Mouse (Mus musculus): Measurements from ENCODE around the gene Macrod2. TPM values are rescaled to one million over a fixed set of nuclear protein-coding genes. Genes with fewer than 3 reads are reported as not detected.

The Macrod2 gene
- total and polyA plus RNA-seq, 2 experiments from 2014 or later, result 49.7 to 80.7 TPM

DNA sequence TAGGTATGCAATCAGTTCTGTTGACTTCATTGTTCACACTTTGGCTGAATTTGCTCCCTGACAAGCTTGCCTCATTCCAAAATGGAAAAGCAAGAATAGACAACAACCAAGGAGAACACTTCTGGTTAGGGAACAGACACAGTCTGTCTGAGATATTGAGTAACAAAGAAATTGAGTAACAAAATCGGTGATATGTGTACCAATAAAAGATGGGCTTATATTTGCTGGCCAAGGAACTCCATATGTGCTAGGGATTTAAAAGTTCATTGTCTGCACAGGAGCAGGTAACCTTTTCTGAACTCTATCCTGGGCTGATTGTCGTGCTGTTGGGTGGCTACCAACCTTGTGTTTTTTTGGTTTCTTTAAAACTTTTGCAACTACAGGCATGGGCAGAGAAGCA is 817.2 kb downstream of the Macrod2 start:
- Histone ChIP-seq H3K9me3 (ENCODE audit: low read length) (no peaks in the 10 kb centered on the region), H3K27ac (ENCODE audit: low read depth, low read length) (no peak overlapping the region), H3K4me2 (ENCODE audit: low read depth) (no peak overlapping the region), H3K9ac (no peak overlapping the region), H3K4me1 (ENCODE audit: insufficient read depth) (no peaks in the 10 kb centered on the region), H3K27me3 (ENCODE audit: insufficient read depth, low read length) (no peaks in the 10 kb centered on the region), H3K36me3 (ENCODE audit: insufficient read depth) (no peaks in the 10 kb centered on the region), H3K4me3 (ENCODE audit: low read depth, low read length) (no peak overlapping the region)
- ATAC-seq (no peak), DNase-seq (no peak)
- WGBS, result 88% methylated on average over 2 of the region's 2 CpGs
- no peak for TF ChIP-seq CTCF (IDR thresholded peaks at IDR 0.05; ENCODE audit: low read depth)

GRCm38 (mm10) chr2:141217490-141217889 is 822.4 kb downstream of the Macrod2 start:
- DNase-seq, result peak; percentile 12
- Histone ChIP-seq H3K4me1 (ENCODE audit: insufficient read depth) (no peaks in the 10 kb centered on the region), H3K9ac (no peak overlapping the region), H3K27me3 (ENCODE audit: insufficient read depth, low read length) (no peaks in the 10 kb centered on the region), H3K4me2 (ENCODE audit: low read depth) (no peak overlapping the region), H3K36me3 (ENCODE audit: insufficient read depth) (no peaks in the 10 kb centered on the region), H3K27ac (ENCODE audit: low read depth, low read length) (no peak overlapping the region), H3K4me3 (ENCODE audit: low read depth, low read length) (no peak overlapping the region), H3K9me3 (ENCODE audit: low read length) (peaks cover 6% of the 10 kb centered on the region; the same call in 1 of the 2 replicates)
- no peak for ATAC-seq
- 21% methylated on average over 2 of the region's 2 CpGs for WGBS
- no peak for TF ChIP-seq CTCF (IDR thresholded peaks at IDR 0.05; ENCODE audit: low read depth)

DNA sequence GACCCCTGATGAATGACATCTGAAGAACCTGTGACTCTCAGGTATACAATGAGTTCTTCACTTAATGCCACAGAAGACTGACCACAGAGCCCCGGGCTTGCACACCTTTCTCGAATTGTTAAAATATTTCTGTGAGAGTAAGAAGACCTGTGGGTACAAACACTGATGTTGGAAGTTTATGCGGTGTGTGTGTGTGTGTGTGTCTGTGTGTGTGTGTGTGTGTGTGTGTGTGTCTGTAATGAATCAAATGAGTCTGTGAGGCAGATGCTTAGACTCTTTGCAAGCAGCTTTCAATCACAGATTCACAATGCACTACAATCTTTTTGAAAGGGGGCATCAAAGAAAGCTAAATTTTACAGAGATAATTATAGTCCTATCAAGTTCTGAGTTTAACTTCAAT is 822.8 kb downstream of the Macrod2 start:
- no peak for TF ChIP-seq CTCF (IDR thresholded peaks at IDR 0.05; ENCODE audit: low read depth)
- H3K9me3 ChIP-seq (ENCODE audit: low read length), result peaks cover 6% of the 10 kb centered on the region; the same call in 1 of the 2 replicates
- no peak overlapping the region for H3K4me3 ChIP-seq (ENCODE audit: low read depth, low read length)
- no peaks in the 10 kb centered on the region for H3K4me1 ChIP-seq (ENCODE audit: insufficient read depth)
- no peaks in the 10 kb centered on the region for H3K27me3 ChIP-seq (ENCODE audit: insufficient read depth, low read length)
- no peak overlapping the region for H3K9ac ChIP-seq
- DNase-seq (peak; percentile 5), ATAC-seq (no peak)
- H3K4me2 ChIP-seq (ENCODE audit: low read depth), result no peak overlapping the region
- 57% methylated on average over 3 of the region's 3 CpGs for WGBS
- no peaks in the 10 kb centered on the region for H3K36me3 ChIP-seq (ENCODE audit: insufficient read depth)
- H3K27ac ChIP-seq (ENCODE audit: low read depth, low read length), result no peak overlapping the region

DNA sequence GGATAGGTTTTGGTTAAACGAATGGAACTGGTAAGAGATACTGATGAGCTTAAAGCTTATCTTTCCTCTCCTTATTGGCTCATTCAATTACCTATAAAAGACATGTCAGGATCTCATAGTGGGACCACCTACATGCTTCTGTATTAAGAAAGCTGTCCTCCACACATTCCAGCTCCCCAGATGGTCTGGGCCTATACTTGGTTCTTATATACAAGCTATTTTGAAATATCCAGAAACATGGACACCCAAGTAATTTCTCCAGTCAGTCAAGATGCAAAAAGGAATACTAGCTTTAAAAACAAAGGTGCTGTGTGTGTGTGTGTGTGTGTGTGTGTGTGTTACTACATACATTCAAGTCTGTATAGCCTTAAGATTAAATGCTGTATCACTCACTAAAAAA is 833.7 kb downstream of the Macrod2 start:
- Histone ChIP-seq H3K27ac (ENCODE audit: low read depth, low read length) (no peak overlapping the region), H3K36me3 (ENCODE audit: insufficient read depth) (no peaks in the 10 kb centered on the region), H3K27me3 (ENCODE audit: insufficient read depth, low read length) (no peaks in the 10 kb centered on the region), H3K4me1 (ENCODE audit: insufficient read depth) (no peaks in the 10 kb centered on the region), H3K4me2 (ENCODE audit: low read depth) (no peak overlapping the region), H3K4me3 (ENCODE audit: low read depth, low read length) (no peak overlapping the region), H3K9ac (no peak overlapping the region), H3K9me3 (ENCODE audit: low read length) (no peaks in the 10 kb centered on the region)
- ATAC-seq (no peak), DNase-seq (no peak)
- no peak for TF ChIP-seq CTCF (IDR thresholded peaks at IDR 0.05; ENCODE audit: low read depth)
- WGBS, result 92% methylated on average over 1 of the region's 1 CpGs

DNA sequence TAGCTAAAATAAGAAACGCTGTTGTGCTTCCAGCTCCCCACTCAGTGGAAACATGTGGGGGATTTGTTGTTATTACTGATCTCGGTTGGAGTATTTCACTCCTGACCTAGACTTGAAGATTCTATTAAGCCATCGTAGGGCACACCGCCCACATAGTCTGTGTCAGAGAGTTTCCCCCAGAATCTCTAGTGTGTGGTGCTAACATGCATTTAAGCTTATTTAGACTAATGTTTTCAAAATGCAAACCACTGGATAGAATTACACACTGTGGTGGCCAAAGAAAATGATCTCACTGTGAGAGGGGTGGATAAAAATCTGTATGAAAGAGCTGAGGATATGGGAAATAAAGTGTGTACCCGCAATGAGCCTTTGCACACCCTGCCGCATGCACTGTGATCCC is 834.7 kb downstream of the Macrod2 start:
- no peak for DNase-seq
- Histone ChIP-seq H3K27me3 (ENCODE audit: insufficient read depth, low read length) (no peaks in the 10 kb centered on the region), H3K4me2 (ENCODE audit: low read depth) (no peak overlapping the region), H3K4me3 (ENCODE audit: low read depth, low read length) (no peak overlapping the region), H3K36me3 (ENCODE audit: insufficient read depth) (no peaks in the 10 kb centered on the region), H3K27ac (ENCODE audit: low read depth, low read length) (no peak overlapping the region), H3K9me3 (ENCODE audit: low read length) (no peaks in the 10 kb centered on the region), H3K9ac (no peak overlapping the region), H3K4me1 (ENCODE audit: insufficient read depth) (no peaks in the 10 kb centered on the region)
- WGBS, result 68% methylated on average over 6 of the region's 6 CpGs
- no peak for ATAC-seq
- no peak for TF ChIP-seq CTCF (IDR thresholded peaks at IDR 0.05; ENCODE audit: low read depth)

- no peak for TF ChIP-seq CTCF (IDR thresholded peaks at IDR 0.05; ENCODE audit: low read depth)
- Histone ChIP-seq H3K4me1 (ENCODE audit: insufficient read depth) (no peaks in the 10 kb centered on the region), H3K36me3 (ENCODE audit: insufficient read depth) (no peaks in the 10 kb centered on the region), H3K27ac (ENCODE audit: low read depth, low read length) (no peak overlapping the region), H3K9ac (no peak overlapping the region), H3K27me3 (ENCODE audit: insufficient read depth, low read length) (no peaks in the 10 kb centered on the region), H3K9me3 (ENCODE audit: low read length) (no peaks in the 10 kb centered on the region), H3K4me2 (ENCODE audit: low read depth) (no peak overlapping the region), H3K4me3 (ENCODE audit: low read depth, low read length) (no peak overlapping the region)
- DNase-seq (peak; percentile 54), ATAC-seq (peak; percentile 69)
- WGBS, result 26% methylated on average over 16 of the region's 16 CpGs
Observed at GRCm38 (mm10) chr2:141231011-141231668, 836.0 kb downstream of the Macrod2 start.

DNA sequence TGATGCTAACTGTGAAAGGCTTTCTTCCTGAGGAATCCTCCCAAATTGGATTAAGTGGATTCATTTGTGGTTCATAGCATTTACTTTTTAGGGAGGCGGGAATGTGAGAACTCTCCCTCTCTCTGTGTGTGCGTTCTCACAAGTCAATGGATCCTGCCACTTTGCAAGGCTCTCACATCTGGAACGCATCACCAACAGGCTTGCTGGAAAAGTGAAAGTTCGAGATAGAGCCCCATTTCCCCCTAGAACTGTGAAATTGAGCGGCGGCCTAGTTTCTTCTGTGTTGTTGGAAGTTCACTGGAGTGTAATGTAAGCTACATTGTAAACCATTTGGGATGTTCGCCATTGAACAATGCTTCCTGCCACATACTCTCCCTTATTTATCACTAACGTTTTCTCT is 839.2 kb downstream of the Macrod2 start:
- H3K4me1 ChIP-seq (ENCODE audit: insufficient read depth), result no peaks in the 10 kb centered on the region; the same call in 1 of the 2 replicates
- ATAC-seq (no peak), DNase-seq (no peak)
- H3K27me3 ChIP-seq (ENCODE audit: insufficient read depth, low read length), result no peaks in the 10 kb centered on the region
- no peak for TF ChIP-seq CTCF (IDR thresholded peaks at IDR 0.05; ENCODE audit: low read depth)
- H3K9me3 ChIP-seq (ENCODE audit: low read length), result no peaks in the 10 kb centered on the region
- H3K4me3 ChIP-seq (ENCODE audit: low read depth, low read length), result no peak overlapping the region
- no peak overlapping the region for H3K27ac ChIP-seq (ENCODE audit: low read depth, low read length)
- no peak overlapping the region for H3K4me2 ChIP-seq (ENCODE audit: low read depth)
- no peak overlapping the region for H3K9ac ChIP-seq
- 66% methylated on average over 8 of the region's 8 CpGs for WGBS
- H3K36me3 ChIP-seq (ENCODE audit: insufficient read depth), result no peaks in the 10 kb centered on the region

All from forebrain, postnatal 0 days (tissue).